Mouse (Mus musculus): ENCODE data around the gene Ceacam16. TPM values are rescaled to one million over a fixed set of nuclear protein-coding genes. Genes with fewer than 3 reads are reported as not detected.

The Ceacam16 gene
- polyA plus RNA-seq, 1 experiment from 2014 or later: not detected

GRCm38 (mm10) chr7:19876781-19877425 lies 15.8 kb upstream of the Ceacam16 start:
- Histone ChIP-seq H3K9me3 (ENCODE audit: control insufficient read depth, low read length) (no peaks in the 10 kb centered on the region), H3K4me3 (ENCODE audit: low read depth, low read length) (no peak overlapping the region), H3K36me3 (ENCODE audit: control insufficient read depth, insufficient read depth, low read length) (no peaks in the 10 kb centered on the region), H3K4me1 (replicated peaks; ENCODE audit: control insufficient read depth, insufficient read depth) (0 out of 2 replicates have a peak, but pooled peaks cover 2% of the 10 kb centered on the region), H3K27ac (replicated peaks) (no peak overlapping the region), H3K4me2 (replicated peaks; ENCODE audit: low read depth) (no peak overlapping the region; the same call in 1 of the 2 replicates), H3K27me3 (ENCODE audit: control insufficient read depth, insufficient read depth, low read length) (no peaks in the 10 kb centered on the region), H3K9ac (ENCODE audit: low read length) (no peak overlapping the region)
- peak; percentile 80 for ATAC-seq (ENCODE audit: low FRiP score, low TSS enrichment)
- TF ChIP-seq EP300 (optimal IDR thresholded peaks at IDR 0.05) (no peak), CTCF (IDR thresholded peaks at IDR 0.05; ENCODE audit: low read depth) (peak; percentile 11; the same call in 1 of the 2 replicates)
- DNase-seq (ENCODE audit: low spot score): peak; percentile 62
- WGBS: 28% methylated on average over 14 of the region's 14 CpGs

- Histone ChIP-seq H3K9me3 (ENCODE audit: control insufficient read depth, low read length) (no peaks in the 10 kb centered on the region), H3K4me2 (replicated peaks; ENCODE audit: low read depth) (no peak overlapping the region; the same call in 1 of the 2 replicates), H3K9ac (ENCODE audit: low read length) (no peak overlapping the region), H3K4me3 (ENCODE audit: low read depth, low read length) (no peak overlapping the region), H3K27me3 (ENCODE audit: control insufficient read depth, insufficient read depth, low read length) (no peaks in the 10 kb centered on the region), H3K36me3 (ENCODE audit: control insufficient read depth, insufficient read depth, low read length) (no peaks in the 10 kb centered on the region), H3K4me1 (replicated peaks; ENCODE audit: control insufficient read depth, insufficient read depth) (0 out of 2 replicates have a peak, but pooled peaks cover 2% of the 10 kb centered on the region), H3K27ac (replicated peaks) (no peak overlapping the region)
- TF ChIP-seq EP300 (optimal IDR thresholded peaks at IDR 0.05) (no peak), CTCF (IDR thresholded peaks at IDR 0.05; ENCODE audit: low read depth) (peak; percentile 87)
- 42% methylated on average over 13 of the region's 13 CpGs for WGBS
- DNase-seq (ENCODE audit: low spot score) (no peak), ATAC-seq (ENCODE audit: low FRiP score, low TSS enrichment) (peak; percentile 54)
Observed at GRCm38 (mm10) chr7:19875948-19876682, 15.0 kb upstream of the Ceacam16 start.

- Histone ChIP-seq H3K4me1 (replicated peaks; ENCODE audit: control insufficient read depth, insufficient read depth) (0 out of 2 replicates have a peak, but pooled peaks cover 2% of the 10 kb centered on the region), H3K36me3 (ENCODE audit: control insufficient read depth, insufficient read depth, low read length) (no peaks in the 10 kb centered on the region), H3K9ac (ENCODE audit: low read length) (no peak overlapping the region), H3K27me3 (ENCODE audit: control insufficient read depth, insufficient read depth, low read length) (no peaks in the 10 kb centered on the region), H3K9me3 (ENCODE audit: control insufficient read depth, low read length) (no peaks in the 10 kb centered on the region), H3K4me3 (ENCODE audit: low read depth, low read length) (no peak overlapping the region), H3K27ac (replicated peaks) (no peak overlapping the region), H3K4me2 (replicated peaks; ENCODE audit: low read depth) (no peak overlapping the region)
- WGBS: 31% methylated on average over 5 of the region's 5 CpGs
- ATAC-seq (ENCODE audit: low FRiP score, low TSS enrichment) (no peak), DNase-seq (ENCODE audit: low spot score) (peak; percentile 58)
- TF ChIP-seq CTCF (IDR thresholded peaks at IDR 0.05; ENCODE audit: low read depth) (peak; percentile 74), EP300 (optimal IDR thresholded peaks at IDR 0.05) (no peak)
Observed at GRCm38 (mm10) chr7:19871943-19872601, 11.0 kb upstream of the Ceacam16 start.

- no peak overlapping the region for H3K27ac ChIP-seq (replicated peaks)
- no peak for TF ChIP-seq EP300 (optimal IDR thresholded peaks at IDR 0.05)
- no peak for TF ChIP-seq CTCF (IDR thresholded peaks at IDR 0.05; ENCODE audit: low read depth)
- H3K36me3 ChIP-seq (ENCODE audit: control insufficient read depth, insufficient read depth, low read length): no peaks in the 10 kb centered on the region
- DNase-seq (ENCODE audit: low spot score): no peak
- 0 out of 2 replicates have a peak, but pooled peaks cover 2% of the 10 kb centered on the region for H3K4me1 ChIP-seq (replicated peaks; ENCODE audit: control insufficient read depth, insufficient read depth)
- H3K4me2 ChIP-seq (replicated peaks; ENCODE audit: low read depth): no peak overlapping the region
- H3K27me3 ChIP-seq (ENCODE audit: control insufficient read depth, insufficient read depth, low read length): no peaks in the 10 kb centered on the region
- H3K9ac ChIP-seq (ENCODE audit: low read length): no peak overlapping the region
- ATAC-seq (ENCODE audit: low FRiP score, low TSS enrichment): no peak
- no peaks in the 10 kb centered on the region for H3K9me3 ChIP-seq (ENCODE audit: control insufficient read depth, low read length)
- WGBS: 62% methylated on average over 10 of the region's 10 CpGs
- H3K4me3 ChIP-seq (ENCODE audit: low read depth, low read length): no peak overlapping the region
Observed at GRCm38 (mm10) chr7:19871137-19871621, 10.1 kb upstream of the Ceacam16 start.

GRCm38 (mm10) chr7:19867751-19868399 lies 6.8 kb upstream of the Ceacam16 start:
- H3K4me2 ChIP-seq (replicated peaks; ENCODE audit: low read depth): no peak overlapping the region
- no peak overlapping the region for H3K9ac ChIP-seq (ENCODE audit: low read length)
- no peaks in the 10 kb centered on the region for H3K36me3 ChIP-seq (ENCODE audit: control insufficient read depth, insufficient read depth, low read length)
- 65% methylated on average over 16 of the region's 16 CpGs for WGBS
- no peaks in the 10 kb centered on the region for H3K27me3 ChIP-seq (ENCODE audit: control insufficient read depth, insufficient read depth, low read length)
- TF ChIP-seq CTCF (IDR thresholded peaks at IDR 0.05; ENCODE audit: low read depth): no peak
- no peak for TF ChIP-seq EP300 (optimal IDR thresholded peaks at IDR 0.05)
- no peak overlapping the region for H3K27ac ChIP-seq (replicated peaks)
- DNase-seq (ENCODE audit: low spot score) (peak; percentile 48), ATAC-seq (ENCODE audit: low FRiP score, low TSS enrichment) (peak; percentile 47; the same call in 1 of the 2 replicates)
- no peaks in the 10 kb centered on the region for H3K9me3 ChIP-seq (ENCODE audit: control insufficient read depth, low read length)
- H3K4me1 ChIP-seq (replicated peaks; ENCODE audit: control insufficient read depth, insufficient read depth): no peaks in the 10 kb centered on the region
- no peak overlapping the region for H3K4me3 ChIP-seq (ENCODE audit: low read depth, low read length)

All from stomach, postnatal 0 days (tissue).